ENCODE assay signal across 11 mouse cellular contexts in genomic region chr19:44674621-44675245, GRCm38 (mm10).
A peak's percentile ranks its signal among the peaks of the same experiment; 100 is the strongest.
DNase-seq lines count a peak whose midpoint lies in the region; ATAC-seq and TF ChIP-seq lines count a peak whose summit lies in the region.
"Had no signal": no experiment of that assay in that cellular context is flagged by ENCODE, and none has a peak within 500 bp of the region (broad histone marks: within the 10 kb centered on the region; RNA-seq: fewer than 3 reads in every experiment).

No protein-coding gene starts in this region.

- peak overlapping the region; percentile 30; the same call in 1 of the 2 replicates for H3K4me2 ChIP-seq in intestine, embryonic 15.5 days (replicated peaks)
- H3K4me2 ChIP-seq in intestine, postnatal 0 days (replicated peaks; ENCODE audit: low read depth): no peak overlapping the region
- H3K4me2 ChIP-seq in forebrain, embryonic 15.5 days (replicated peaks): peak overlapping the region; percentile 39
- peak overlapping the region; percentile 21 for H3K4me2 ChIP-seq in midbrain, embryonic 12.5 days (replicated peaks)

- H3K27ac ChIP-seq in intestine, embryonic 15.5 days: no peak overlapping the region
- no peak overlapping the region for H3K27ac ChIP-seq in intestine, postnatal 0 days (ENCODE audit: low read depth, low read length)
- H3K27ac ChIP-seq in forebrain, embryonic 15.5 days (replicated peaks): no peak overlapping the region
- no peak overlapping the region for H3K27ac ChIP-seq in midbrain, embryonic 12.5 days (replicated peaks)
- H3K27ac ChIP-seq: heart, adult 2 months had no signal

- H3K27me3 ChIP-seq in intestine, embryonic 15.5 days (replicated peaks): peaks cover 90% of the 10 kb centered on the region
- peaks cover 89% of the 10 kb centered on the region for H3K27me3 ChIP-seq in intestine, postnatal 0 days (replicated peaks; ENCODE audit: control insufficient read depth, insufficient read depth, low read length)
- H3K27me3 ChIP-seq in forebrain, embryonic 15.5 days: peaks cover 93% of the 10 kb centered on the region
- peaks cover 99% of the 10 kb centered on the region for H3K27me3 ChIP-seq in midbrain, embryonic 12.5 days

- WGBS in intestine, embryonic 15.5 days: 7% methylated on average over 45 of the region's 45 CpGs
- WGBS in intestine, postnatal 0 days: 9% methylated on average over 45 of the region's 45 CpGs
- WGBS in forebrain, embryonic 15.5 days: 6% methylated on average over 45 of the region's 45 CpGs
- 8% methylated on average over 45 of the region's 45 CpGs for WGBS in midbrain, embryonic 12.5 days

- H3K4me3 ChIP-seq in intestine, embryonic 15.5 days (replicated peaks): no peak overlapping the region
- H3K4me3 ChIP-seq in intestine, postnatal 0 days (ENCODE audit: low read depth, low read length): no peak overlapping the region; the same call in 1 of the 2 replicates
- H3K4me3 ChIP-seq in forebrain, embryonic 15.5 days: peak overlapping the region; percentile 29
- peak overlapping the region; percentile 16; the same call in 1 of the 2 replicates for H3K4me3 ChIP-seq in midbrain, embryonic 12.5 days
- H3K4me3 ChIP-seq: heart, adult 2 months had no signal

- H3K4me1 ChIP-seq in intestine, embryonic 15.5 days (replicated peaks): peaks cover 24% of the 10 kb centered on the region
- H3K4me1 ChIP-seq in intestine, postnatal 0 days (replicated peaks; ENCODE audit: control insufficient read depth, insufficient read depth, low read length): no peaks in the 10 kb centered on the region
- H3K4me1 ChIP-seq in forebrain, embryonic 15.5 days: peaks cover 45% of the 10 kb centered on the region
- H3K4me1 ChIP-seq in midbrain, embryonic 12.5 days: peaks cover 37% of the 10 kb centered on the region

- no peaks in the 10 kb centered on the region for H3K9me3 ChIP-seq in intestine, embryonic 15.5 days
- no peaks in the 10 kb centered on the region for H3K9me3 ChIP-seq in intestine, postnatal 0 days (ENCODE audit: control insufficient read depth)
- H3K9me3 ChIP-seq in forebrain, embryonic 15.5 days: no peaks in the 10 kb centered on the region
- no peaks in the 10 kb centered on the region for H3K9me3 ChIP-seq in midbrain, embryonic 12.5 days

- ATAC-seq in intestine, embryonic 15.5 days: no peak
- ATAC-seq in intestine, postnatal 0 days: no peak
- ATAC-seq in forebrain, embryonic 15.5 days (replicated peaks): no peak
- no peak for ATAC-seq in midbrain, embryonic 12.5 days (ENCODE audit: low FRiP score, low read depth)

- TF ChIP-seq CTCF in intestine, postnatal 0 days (IDR thresholded peaks at IDR 0.05; ENCODE audit: low read depth): no peak

- no peak overlapping the region for H3K9ac ChIP-seq in intestine, embryonic 15.5 days
- no peak overlapping the region for H3K9ac ChIP-seq in intestine, postnatal 0 days (ENCODE audit: low read depth, low read length)
- no peak overlapping the region for H3K9ac ChIP-seq in forebrain, embryonic 15.5 days (replicated peaks)
- no peak overlapping the region for H3K9ac ChIP-seq in midbrain, embryonic 12.5 days (replicated peaks)

- H3K36me3 ChIP-seq in intestine, embryonic 15.5 days: no peaks in the 10 kb centered on the region
- no peaks in the 10 kb centered on the region for H3K36me3 ChIP-seq in intestine, postnatal 0 days (ENCODE audit: control insufficient read depth, insufficient read depth)
- no peaks in the 10 kb centered on the region for H3K36me3 ChIP-seq in forebrain, embryonic 15.5 days
- H3K36me3 ChIP-seq in midbrain, embryonic 12.5 days: no peaks in the 10 kb centered on the region

- DNase-seq in brain, adult 2 months (ENCODE audit: low read depth, low spot score): peak; percentile 43
- DNase-seq in thymus, postnatal 0 days (ENCODE audit: low spot score): no peak
- no peak for DNase-seq in urinary bladder, adult 18-20 months (ENCODE audit: low spot score in 2 of 2)
- DNase-seq: adrenal gland, postnatal 14 days; heart, adult 2 months; layer of hippocampus, adult 9-11 months; lung, postnatal 4 days had no signal

Comparison
In these comparisons a context has a peak if more than half of its experiments do, and no peak if none do; other contexts are left out.
1. H3K4me3 ChIP-seq: peak in forebrain, embryonic 15.5 days (single experiment) and midbrain, embryonic 12.5 days (single experiment); none in intestine, embryonic 15.5 days (single experiment) and intestine, postnatal 0 days (single experiment).